ENCODE assay signal across 23 mouse cellular contexts in genomic region chr1:81143855-81144254, GRCm38 (mm10).
DNase-seq lines count a peak whose midpoint lies in the region; ATAC-seq and TF ChIP-seq lines count a peak whose summit lies in the region.
"Had no signal": no experiment of that assay in that cellular context is flagged by ENCODE, and none has a peak within 500 bp of the region (broad histone marks: within the 10 kb centered on the region; RNA-seq: fewer than 3 reads in every experiment).

No protein-coding gene starts in this region.

- TF ChIP-seq RAD21 in CH12.LX (IDR thresholded peaks at IDR 0.05; ENCODE audit: low read depth, low read length), result no peak

- no peak for TF ChIP-seq CTCF in CH12.LX (conservative IDR thresholded peaks at IDR 0.05 in 1 of 2, IDR thresholded peaks at IDR 0.05 in 1 of 2; ENCODE audit: low read depth in 2 of 2, low read length in 2 of 2)

- H3K4me3 ChIP-seq in CH12.LX (replicated peaks in 1 of 3; ENCODE audit: low read depth in 2 of 3, low read length in 2 of 3, poor library complexity in 1 of 3), result no peak overlapping the region
- no peak overlapping the region for H3K4me3 ChIP-seq in hindbrain, embryonic 16.5 days (ENCODE audit: low read length)
- no peak overlapping the region for H3K4me3 ChIP-seq in kidney, embryonic 16.5 days (ENCODE audit: low read length)
- H3K4me3 ChIP-seq in hindbrain, embryonic 14.5 days (replicated peaks; ENCODE audit: low read length), result no peak overlapping the region
- H3K4me3 ChIP-seq: embryonic facial prominence, embryonic 10.5 days; embryonic facial prominence, embryonic 12.5 days; forebrain, embryonic 13.5 days had no signal

- no peak overlapping the region for H3K4me2 ChIP-seq in CH12.LX (ENCODE audit: insufficient read depth, low read depth, poor library complexity, severe bottlenecking)
- H3K4me2 ChIP-seq in hindbrain, embryonic 16.5 days (ENCODE audit: low read length), result no peak overlapping the region
- no peak overlapping the region for H3K4me2 ChIP-seq in kidney, embryonic 16.5 days (replicated peaks; ENCODE audit: low read depth, low read length)
- H3K4me2 ChIP-seq in hindbrain, embryonic 14.5 days (replicated peaks), result no peak overlapping the region
- H3K4me2 ChIP-seq: embryonic facial prominence, embryonic 12.5 days; forebrain, embryonic 13.5 days had no signal

- ATAC-seq in granulocyte monocyte progenitor cell, adult 5-6 weeks (replicated peaks; ENCODE audit: poor library complexity, severe bottlenecking), result peak; percentile 92
- 0 out of 2 replicates have a peak, but pooled peaks have one; percentile 49 for ATAC-seq in megakaryocyte, adult 5-6 weeks (ENCODE audit: poor library complexity, severe bottlenecking)
- ATAC-seq in hindbrain, embryonic 16.5 days, result no peak
- no peak for ATAC-seq in kidney, embryonic 16.5 days (ENCODE audit: low FRiP score, low TSS enrichment)
- ATAC-seq in hindbrain, embryonic 14.5 days (ENCODE audit: low FRiP score), result no peak
- ATAC-seq: CD4-positive, CD25-positive, alpha-beta regulatory T cell, adult 4 months; forebrain, embryonic 13.5 days; forebrain, embryonic 16.5 days had no signal

- dilution Hi-C loops in CH12.LX (cut with MboI; ENCODE audit: extremely low pct_ligation_motif_present, extremely low pct_unique_long_range_greater_than_20kb, low sequenced_read_pairs), result no loop called here

- in situ Hi-C loops in CH12.LX (cut with MboI; ENCODE audit: low pct_ligation_motif_present, low pct_unique_long_range_greater_than_20kb, low sequenced_read_pairs), result no loop called here

- TF ChIP-seq EP300 in CH12.LX (IDR thresholded peaks at IDR 0.05; ENCODE audit: low read length), result no peak

- peaks cover 0 to 11% of the 10 kb centered on the region in 2 experiments; a peak in 2 of 4 replicates for H3K4me1 ChIP-seq in CH12.LX (ENCODE audit: control insufficient read depth in 1 of 2, insufficient read depth in 2 of 2)
- H3K4me1 ChIP-seq in hindbrain, embryonic 16.5 days (ENCODE audit: control insufficient read depth, insufficient read depth, low read depth, low read length), result no peaks in the 10 kb centered on the region
- no peaks in the 10 kb centered on the region for H3K4me1 ChIP-seq in kidney, embryonic 16.5 days (ENCODE audit: insufficient read depth, low read length)
- H3K4me1 ChIP-seq in hindbrain, embryonic 14.5 days (replicated peaks; ENCODE audit: control insufficient read depth, insufficient read depth, low read length), result no peaks in the 10 kb centered on the region
- H3K4me1 ChIP-seq: embryonic facial prominence, embryonic 10.5 days; embryonic facial prominence, embryonic 12.5 days; forebrain, embryonic 13.5 days had no signal

- no peak overlapping the region for H3K9ac ChIP-seq in CH12.LX (ENCODE audit: insufficient read depth, low read depth)
- H3K9ac ChIP-seq in hindbrain, embryonic 16.5 days (ENCODE audit: low read depth, low read length), result no peak overlapping the region
- H3K9ac ChIP-seq in kidney, embryonic 16.5 days (replicated peaks; ENCODE audit: low read length), result no peak overlapping the region
- no peak overlapping the region for H3K9ac ChIP-seq in hindbrain, embryonic 14.5 days
- H3K9ac ChIP-seq: embryonic facial prominence, embryonic 12.5 days; forebrain, embryonic 13.5 days had no signal

- H3K36me3 ChIP-seq in CH12.LX (replicated peaks in 1 of 2; ENCODE audit: control insufficient read depth in 1 of 2, insufficient read depth in 1 of 2, low read length in 1 of 2), result no peaks in the 10 kb centered on the region
- H3K36me3 ChIP-seq in hindbrain, embryonic 16.5 days (ENCODE audit: control insufficient read depth, insufficient read depth, low read length), result no peaks in the 10 kb centered on the region
- no peaks in the 10 kb centered on the region for H3K36me3 ChIP-seq in kidney, embryonic 16.5 days (ENCODE audit: insufficient read depth, low read length)
- no peaks in the 10 kb centered on the region for H3K36me3 ChIP-seq in hindbrain, embryonic 14.5 days (replicated peaks; ENCODE audit: control insufficient read depth, insufficient read depth)
- H3K36me3 ChIP-seq: embryonic facial prominence, embryonic 10.5 days; embryonic facial prominence, embryonic 12.5 days had no signal

- no peak for TF ChIP-seq POLR2A in CH12.LX (IDR thresholded peaks at IDR 0.05; ENCODE audit: low read depth, low read length)

- DNase-seq in CH12.LX (ENCODE audit: extremely low read depth) (peak; percentile 21), MEL-GATA-1-ER (ENCODE audit: extremely low read depth, low read depth) (peak; percentile 1)
- no peak for DNase-seq in urinary bladder, postnatal 36 days (ENCODE audit: low spot score in 2 of 2)
- no peak for DNase-seq in hindbrain, embryonic 14.5 days (ENCODE audit: low spot score)
- DNase-seq: adrenal gland, adult 2 months; adrenal gland, postnatal 10 days; adrenal gland, postnatal 25 days; B cell, adult 2 months; cerebellum, adult 11 months; cerebellum, adult 18-20 months; cerebellum, adult 8-10 months; cerebellum, adult 9-11 months; cerebellum, postnatal 14 days; cerebellum, postnatal 36 days had no signal

- no peaks in the 10 kb centered on the region for H3K9me3 ChIP-seq in CH12.LX (replicated peaks; ENCODE audit: low read length)
- no peaks in the 10 kb centered on the region for H3K9me3 ChIP-seq in hindbrain, embryonic 16.5 days (ENCODE audit: control insufficient read depth, low read length)
- H3K9me3 ChIP-seq in kidney, embryonic 16.5 days (ENCODE audit: low read length), result no peaks in the 10 kb centered on the region
- H3K9me3 ChIP-seq in hindbrain, embryonic 14.5 days (ENCODE audit: control insufficient read depth, low read length), result no peaks in the 10 kb centered on the region
- H3K9me3 ChIP-seq: embryonic facial prominence, embryonic 10.5 days; embryonic facial prominence, embryonic 12.5 days; forebrain, embryonic 13.5 days had no signal

- no peak overlapping the region for H3K27ac ChIP-seq in CH12.LX (ENCODE audit: insufficient read depth, low read depth)
- no peak overlapping the region for H3K27ac ChIP-seq in hindbrain, embryonic 16.5 days (ENCODE audit: low read depth, low read length)
- no peak overlapping the region for H3K27ac ChIP-seq in kidney, embryonic 16.5 days (ENCODE audit: low read length)
- H3K27ac ChIP-seq in hindbrain, embryonic 14.5 days, result no peak overlapping the region
- H3K27ac ChIP-seq: embryonic facial prominence, embryonic 10.5 days; embryonic facial prominence, embryonic 12.5 days; forebrain, embryonic 13.5 days had no signal

- no peaks in the 10 kb centered on the region for H3K27me3 ChIP-seq in CH12.LX (replicated peaks)
- no peaks in the 10 kb centered on the region for H3K27me3 ChIP-seq in hindbrain, embryonic 16.5 days (replicated peaks; ENCODE audit: control insufficient read depth, insufficient read depth, low read length)
- no peaks in the 10 kb centered on the region for H3K27me3 ChIP-seq in kidney, embryonic 16.5 days (ENCODE audit: insufficient read depth, low read length)
- no peaks in the 10 kb centered on the region for H3K27me3 ChIP-seq in hindbrain, embryonic 14.5 days (ENCODE audit: control insufficient read depth, insufficient read depth, low read length)
- H3K27me3 ChIP-seq: embryonic facial prominence, embryonic 12.5 days; forebrain, embryonic 13.5 days had no signal

- H3K79me2 ChIP-seq in CH12.LX (replicated peaks; ENCODE audit: control insufficient read depth, extremely low read depth, insufficient read depth, poor library complexity, severe bottlenecking), result no peaks in the 10 kb centered on the region

TF ChIP-seq in CH12.LX, 34 proteins besides CTCF, POLR2A, EP300 and RAD21:
- TF ChIP-seq NRF1 (IDR thresholded peaks at IDR 0.05; ENCODE audit: low read depth, low read length) (no peak), USF1 (IDR thresholded peaks at IDR 0.05; ENCODE audit: low read depth, low read length) (no peak), SMC3 (IDR thresholded peaks at IDR 0.05; ENCODE audit: low read depth, low read length) (no peak), ZKSCAN1 (IDR thresholded peaks at IDR 0.05; ENCODE audit: borderline replicate concordance, low read depth, low read length) (no peak), MAFK (IDR thresholded peaks at IDR 0.05; ENCODE audit: insufficient replicate concordance, low read length) (no peak)

Comparison
In these comparisons a context has a peak if more than half of its experiments do, and no peak if none do; other contexts are left out.
1. DNase-seq: peak in CH12.LX (single experiment) and MEL-GATA-1-ER (single experiment); none in urinary bladder, postnatal 36 days (0 of 2) and hindbrain, embryonic 14.5 days (single experiment).
2. ATAC-seq: peak in granulocyte monocyte progenitor cell, adult 5-6 weeks (single experiment) and megakaryocyte, adult 5-6 weeks (single experiment); none in hindbrain, embryonic 16.5 days (single experiment), kidney, embryonic 16.5 days (single experiment) and hindbrain, embryonic 14.5 days (single experiment).